Mouse (Mus musculus): ENCODE measurements around the gene Spon1.
A peak's percentile ranks its signal among the peaks of the same experiment; 100 is the strongest.

Spon1 gene

GRCm38 (mm10) chr7:113778546-113778945, 12.7 kb downstream of the Spon1 start:
- DNase-seq (ENCODE audit: low spot score in 2 of 2), result no peak

- DNase-seq (ENCODE audit: low spot score in 2 of 2), result no peak
Observed at GRCm38 (mm10) chr7:113780286-113780685, 14.5 kb downstream of the Spon1 start.

- DNase-seq (ENCODE audit: low spot score in 2 of 2), result peak in 1 of 2 experiments; percentile 16
Observed at GRCm38 (mm10) chr7:113791991-113792390, 26.2 kb downstream of the Spon1 start.

- DNase-seq (ENCODE audit: low spot score in 2 of 2), result no peak
Observed at GRCm38 (mm10) chr7:113792871-113793270, 27.1 kb downstream of the Spon1 start.

GRCm38 (mm10) chr7:113795209-113795608, 29.4 kb downstream of the Spon1 start:
- DNase-seq (ENCODE audit: low spot score in 2 of 2), result no peak

GRCm38 (mm10) chr7:113797134-113797533, 31.3 kb downstream of the Spon1 start:
- no peak for DNase-seq (ENCODE audit: low spot score in 2 of 2)

GRCm38 (mm10) chr7:113798605-113799255, 32.9 kb downstream of the Spon1 start:
- peak; percentile 27 to 32 for DNase-seq (ENCODE audit: low spot score in 2 of 2)

GRCm38 (mm10) chr7:113809781-113810180, 44.0 kb downstream of the Spon1 start:
- no peak for DNase-seq (ENCODE audit: low spot score in 2 of 2)

- no peak for DNase-seq (ENCODE audit: low spot score in 2 of 2)
Observed at GRCm38 (mm10) chr7:113811376-113812158, 45.8 kb downstream of the Spon1 start.

GRCm38 (mm10) chr7:113814101-113814779, 48.4 kb downstream of the Spon1 start:
- no peak for DNase-seq (ENCODE audit: low spot score in 2 of 2)

GRCm38 (mm10) chr7:113815726-113816125, 49.9 kb downstream of the Spon1 start:
- no peak for DNase-seq (ENCODE audit: low spot score in 2 of 2)

- DNase-seq (ENCODE audit: low spot score in 2 of 2), result no peak
Observed at GRCm38 (mm10) chr7:113816827-113817334, 51.1 kb downstream of the Spon1 start.

GRCm38 (mm10) chr7:113818116-113818515, 52.3 kb downstream of the Spon1 start:
- DNase-seq (ENCODE audit: low spot score in 2 of 2), result no peak

- no peak for DNase-seq (ENCODE audit: low spot score in 2 of 2)
Observed at GRCm38 (mm10) chr7:113820213-113820612, 54.4 kb downstream of the Spon1 start.

GRCm38 (mm10) chr7:113823026-113823425, 57.2 kb downstream of the Spon1 start:
- no peak for DNase-seq (ENCODE audit: low spot score in 2 of 2)

GRCm38 (mm10) chr7:113824651-113825050, 58.9 kb downstream of the Spon1 start:
- no peak for DNase-seq (ENCODE audit: low spot score in 2 of 2)

GRCm38 (mm10) chr7:113825498-113826205, 59.9 kb downstream of the Spon1 start:
- no peak for DNase-seq (ENCODE audit: low spot score in 2 of 2)

GRCm38 (mm10) chr7:113826510-113826909, 60.7 kb downstream of the Spon1 start:
- DNase-seq (ENCODE audit: low spot score in 2 of 2), result no peak

- DNase-seq (ENCODE audit: low spot score in 2 of 2), result no peak
Observed at GRCm38 (mm10) chr7:113828122-113828571, 62.3 kb downstream of the Spon1 start.

GRCm38 (mm10) chr7:113828576-113828975, 62.8 kb downstream of the Spon1 start:
- no peak for DNase-seq (ENCODE audit: low spot score in 2 of 2)

GRCm38 (mm10) chr7:113837151-113837550, 71.4 kb downstream of the Spon1 start:
- DNase-seq (ENCODE audit: low spot score in 2 of 2), result no peak

GRCm38 (mm10) chr7:113839431-113839830, 73.6 kb downstream of the Spon1 start:
- DNase-seq (ENCODE audit: low spot score in 2 of 2), result no peak
